Mouse (Mus musculus) gonadal fat pad, adult 2 months (tissue): ENCODE data around the gene Spib. TPM values are rescaled to one million over a fixed set of nuclear protein-coding genes. Genes with fewer than 3 reads are reported as not detected.

Experiments used
- DNase-seq: peaks from one replicate; pipeline ENCODE4 v3.0.0-alpha.2; 2012; ENCODE audit warnings: low read depth
- polyA plus RNA-seq: library from polyadenylated mRNA; depleted of rRNA; stranded (reverse); fragments of >200 nt; gene quantifications from 2 replicates; pipeline ENCODE4 v1.2.3, GENCODE M21; 2012; rRNA removed

Gene Spib
- polyA plus RNA-seq = 0.95 and 0.97 TPM in 2 replicates

DNA sequence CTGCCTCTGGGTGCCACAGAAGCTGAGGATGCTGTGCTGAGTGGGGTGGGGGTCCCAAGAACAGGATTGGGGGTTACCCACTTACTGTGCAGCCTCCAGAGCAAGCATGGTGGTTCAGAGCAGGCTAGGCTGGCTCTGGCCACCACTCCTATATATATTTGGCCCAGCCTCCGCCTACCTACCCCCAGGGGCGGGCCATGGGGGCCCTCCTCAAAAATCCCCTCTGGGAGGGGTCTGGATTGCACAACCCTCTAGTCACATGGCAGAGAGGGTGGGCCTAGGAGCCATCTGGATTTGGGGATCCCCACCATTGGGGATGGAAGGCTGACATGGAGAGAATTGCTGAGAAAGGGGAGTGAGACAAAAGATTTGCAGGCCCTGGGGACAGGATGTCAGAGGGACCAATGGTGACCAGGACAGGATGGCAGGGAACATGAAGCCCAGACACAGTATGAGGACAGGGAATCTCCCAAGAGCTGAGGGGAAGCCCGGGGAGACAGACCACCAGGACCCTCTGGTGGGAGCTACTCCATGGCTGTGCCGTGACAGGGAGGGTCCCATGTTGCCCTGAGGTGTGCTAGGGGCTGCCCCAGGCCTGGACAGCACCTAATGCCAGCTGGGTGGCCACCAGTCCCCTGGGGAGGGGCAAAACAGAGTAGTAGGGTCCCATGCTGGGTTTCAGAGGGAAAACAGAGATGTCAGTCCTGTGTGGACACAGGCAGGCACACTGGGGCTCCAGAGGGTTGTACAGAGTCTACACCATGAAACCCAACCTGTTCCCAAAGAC, at the start of gene Spib:
Gene Spib, minus strand, starts transcription at position 126 of the 787 bp plus-strand sequence.
- DNase-seq = no peak

DNA sequence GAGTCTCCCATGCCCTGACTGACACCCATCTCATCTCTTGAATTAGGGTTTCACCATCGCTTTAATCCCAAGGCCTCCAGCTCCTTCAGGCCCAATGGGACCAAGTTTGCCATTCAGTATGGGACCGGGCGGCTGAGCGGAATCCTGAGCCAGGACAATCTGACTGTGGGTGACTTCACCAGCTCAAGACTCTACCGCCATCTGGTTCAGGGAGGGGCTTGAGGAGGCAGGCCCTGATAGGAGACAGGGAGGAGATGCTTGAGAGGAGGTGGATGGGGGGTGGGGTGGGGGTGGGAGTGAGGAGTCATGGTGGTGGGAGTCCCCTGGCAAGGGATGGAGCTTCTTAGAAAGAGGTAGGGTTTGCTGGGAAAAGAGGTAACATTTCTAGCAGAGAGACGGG, 49.8 kb upstream of the Spib start:
- no peak for DNase-seq

DNA sequence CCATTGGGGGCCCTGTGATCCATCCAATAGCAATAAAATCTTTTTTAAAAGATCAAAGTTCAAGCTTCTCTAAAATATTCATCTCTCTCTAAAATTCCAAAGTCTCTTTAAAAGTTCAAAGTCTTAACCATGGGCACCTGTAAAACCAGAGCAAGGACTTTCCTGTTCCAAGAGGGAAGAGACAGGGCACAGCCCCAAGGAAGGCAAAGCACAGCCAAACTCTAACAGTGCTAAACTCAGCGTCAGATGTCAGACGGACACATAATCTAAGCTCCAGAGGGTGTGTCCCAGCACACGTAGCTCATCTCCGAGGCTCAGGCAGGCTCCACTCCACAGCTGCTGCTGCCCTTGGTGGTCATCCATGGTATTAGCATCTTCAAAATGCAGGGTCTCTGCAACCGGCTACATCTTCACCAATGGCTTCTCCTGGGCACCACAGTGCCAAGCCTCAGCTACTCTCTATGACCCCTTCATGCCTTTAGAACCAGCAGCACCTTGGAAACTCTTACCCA, 44.5 kb upstream of the Spib start:
- DNase-seq = no peak

DNA sequence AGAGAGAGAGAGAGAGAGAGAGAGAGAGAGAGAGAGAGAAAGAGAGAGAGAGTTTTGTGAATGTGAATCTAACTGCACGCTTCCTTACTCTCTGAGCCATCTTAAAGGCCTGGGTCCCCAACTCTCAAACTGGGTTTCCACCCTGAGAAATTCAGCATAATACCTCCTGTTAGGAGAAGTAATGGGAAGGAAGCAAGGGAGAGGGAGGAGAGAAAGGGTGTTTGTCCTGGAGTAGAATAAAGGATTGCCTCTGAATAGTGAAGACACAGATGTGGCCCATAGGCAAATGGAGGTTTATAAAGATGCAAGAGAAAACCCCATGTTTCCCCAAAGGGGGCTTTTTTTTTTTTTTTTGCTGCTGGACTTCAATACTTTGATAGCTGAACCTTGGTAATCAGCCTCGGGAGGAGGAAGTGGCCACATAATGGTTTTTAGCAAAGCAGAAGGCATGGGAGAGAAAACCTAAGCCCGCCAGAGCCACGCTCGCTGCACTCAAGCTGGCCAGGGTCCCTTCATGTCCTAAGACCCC, 41.1 kb upstream of the Spib start:
- DNase-seq = no peak

DNA sequence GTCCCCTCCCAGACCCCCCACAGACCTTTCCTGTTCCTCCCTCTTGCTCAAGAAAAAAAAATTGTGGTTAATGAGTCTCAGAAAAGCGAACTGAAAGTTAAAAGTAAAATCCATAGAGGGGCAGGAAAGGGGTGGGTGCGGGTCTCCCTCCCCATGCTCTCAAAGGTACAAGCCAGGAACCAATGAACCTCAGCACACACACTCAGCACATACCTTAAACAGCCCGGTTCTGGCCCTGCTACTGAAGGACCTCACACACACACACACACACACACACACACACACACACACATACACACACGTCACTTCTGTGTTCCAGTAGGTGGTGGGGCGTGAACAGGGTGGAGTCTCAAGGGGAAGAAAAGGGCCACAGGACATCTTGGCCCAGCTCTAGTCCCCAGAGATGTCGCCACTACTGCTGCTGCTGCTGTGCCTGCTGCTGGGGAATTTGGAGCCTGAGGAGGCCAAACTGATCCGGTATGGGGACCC, 40.4 kb upstream of the Spib start, which contains the start of gene Napsa:
Gene Napsa, plus strand, starts transcription at position 168 of the 489 bp plus-strand sequence.
- DNase-seq = no peak

DNA sequence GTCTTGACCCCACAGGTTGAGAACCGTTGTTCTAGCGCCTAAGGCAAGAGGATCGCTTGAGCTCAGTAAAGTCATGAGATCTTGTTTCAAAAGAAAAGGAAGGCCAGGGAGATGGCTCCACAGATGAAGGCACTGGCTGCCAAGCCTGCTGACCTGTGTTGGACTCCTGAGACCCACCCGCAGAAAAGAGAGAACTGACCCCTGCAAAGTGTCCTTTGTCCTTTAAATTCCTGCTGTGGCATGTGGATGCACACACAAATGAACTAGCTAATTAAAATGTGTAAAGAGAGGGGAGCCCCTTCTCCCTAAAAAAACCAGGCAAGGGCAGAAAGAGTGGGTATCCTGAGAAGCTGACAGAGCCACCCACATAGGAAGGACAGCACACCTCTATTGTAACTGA, 39.9 kb upstream of the Spib start:
- DNase-seq = no peak

DNA sequence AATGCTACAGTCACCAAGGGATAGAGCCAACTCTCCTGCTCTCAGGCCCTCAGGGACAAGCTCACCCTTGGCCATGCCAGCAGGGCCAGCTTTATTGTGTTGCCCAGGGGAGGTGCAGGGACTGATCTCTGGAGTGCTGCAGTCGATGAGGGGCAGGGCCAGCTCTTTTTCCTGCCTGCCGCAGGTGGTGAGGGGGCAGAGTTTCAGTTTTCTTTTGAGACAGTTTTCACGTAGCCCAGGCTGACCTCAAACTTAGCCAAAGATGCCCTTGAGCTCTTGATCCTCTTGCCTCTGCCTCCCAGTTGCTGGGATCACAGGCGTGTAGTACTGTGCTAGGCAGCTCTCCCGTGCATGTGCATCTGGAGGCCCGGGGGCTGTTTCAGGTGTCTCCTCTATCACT, 39.1 kb upstream of the Spib start:
- no peak for DNase-seq

DNA sequence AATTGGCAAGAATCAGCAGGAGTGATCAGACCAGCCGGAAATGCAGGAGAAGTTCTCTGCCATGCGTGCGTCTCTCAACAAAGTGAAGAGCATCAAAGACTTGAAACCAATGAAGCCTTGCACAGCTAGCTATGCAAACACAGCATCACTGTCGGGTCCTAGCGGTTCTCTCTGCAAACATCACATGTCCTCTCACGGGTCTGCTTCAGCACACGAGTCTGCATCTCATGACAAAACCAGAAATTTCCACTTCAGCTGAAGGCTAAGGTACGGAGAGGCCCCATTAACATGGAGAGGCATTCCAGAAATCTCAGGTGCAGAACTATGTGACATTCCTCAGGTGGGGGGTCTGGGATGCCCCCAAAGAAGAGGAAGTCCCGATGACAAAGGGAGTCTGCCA, 36.9 kb upstream of the Spib start:
- no peak for DNase-seq

DNA sequence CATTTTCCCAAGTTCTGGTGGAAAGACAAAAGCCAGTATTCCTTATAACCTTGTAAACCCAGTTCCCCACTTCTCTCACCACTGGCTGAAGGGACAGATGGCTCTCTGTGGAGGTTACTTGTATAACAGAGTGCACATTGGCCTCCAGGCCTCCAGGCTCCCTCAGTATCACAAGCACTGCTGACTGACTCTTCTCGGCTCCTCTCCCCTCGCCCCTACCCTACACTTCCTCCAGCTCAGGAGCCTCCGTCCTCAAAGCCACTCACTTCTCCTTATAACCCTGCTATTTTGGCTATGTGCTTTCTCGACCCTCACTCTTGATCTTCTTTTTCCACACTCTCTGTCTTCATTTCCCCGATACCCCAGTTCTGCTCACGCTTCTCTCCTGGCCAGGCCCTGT, 33.5 kb upstream of the Spib start:
- DNase-seq = no peak

DNA sequence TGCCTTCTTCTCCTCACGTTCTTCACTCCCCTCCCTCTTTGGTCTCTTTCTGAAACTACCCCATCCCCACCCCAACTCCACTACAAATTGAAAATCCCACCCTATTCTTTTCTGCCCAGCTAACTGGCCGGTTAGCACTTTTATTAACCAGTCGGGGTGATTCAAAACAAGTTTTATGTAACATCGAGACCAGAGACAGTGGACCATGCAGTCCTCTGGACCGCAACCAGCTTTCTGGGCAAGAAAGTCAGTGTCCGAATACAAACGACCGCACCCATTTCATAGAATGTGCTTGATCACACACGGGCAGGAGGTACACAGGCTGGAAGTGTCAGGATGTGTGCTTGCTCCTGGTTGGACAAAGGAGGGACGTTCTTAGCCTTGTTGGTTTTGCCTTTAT, 32.6 kb upstream of the Spib start:
- no peak for DNase-seq

DNA sequence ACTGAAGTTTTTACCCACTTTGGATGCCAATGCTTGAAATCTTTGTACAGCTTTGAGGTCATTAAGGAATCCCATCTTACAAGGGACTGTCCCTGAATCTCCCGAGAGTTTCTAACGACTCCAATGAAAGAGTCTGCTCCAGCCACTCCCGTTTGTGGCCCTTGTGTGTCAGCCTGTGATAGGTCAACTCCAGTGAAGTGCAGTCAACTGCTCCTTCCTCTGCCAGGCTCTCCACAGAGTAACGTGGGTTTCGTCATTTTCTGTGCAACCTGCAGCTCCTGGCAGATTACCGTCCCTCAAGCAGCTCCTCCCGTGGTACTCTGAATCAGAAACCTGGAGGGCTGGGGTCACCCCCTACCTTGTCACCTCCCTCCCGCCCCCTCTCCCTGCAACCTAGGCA, 31.4 kb upstream of the Spib start:
- no peak for DNase-seq

DNA sequence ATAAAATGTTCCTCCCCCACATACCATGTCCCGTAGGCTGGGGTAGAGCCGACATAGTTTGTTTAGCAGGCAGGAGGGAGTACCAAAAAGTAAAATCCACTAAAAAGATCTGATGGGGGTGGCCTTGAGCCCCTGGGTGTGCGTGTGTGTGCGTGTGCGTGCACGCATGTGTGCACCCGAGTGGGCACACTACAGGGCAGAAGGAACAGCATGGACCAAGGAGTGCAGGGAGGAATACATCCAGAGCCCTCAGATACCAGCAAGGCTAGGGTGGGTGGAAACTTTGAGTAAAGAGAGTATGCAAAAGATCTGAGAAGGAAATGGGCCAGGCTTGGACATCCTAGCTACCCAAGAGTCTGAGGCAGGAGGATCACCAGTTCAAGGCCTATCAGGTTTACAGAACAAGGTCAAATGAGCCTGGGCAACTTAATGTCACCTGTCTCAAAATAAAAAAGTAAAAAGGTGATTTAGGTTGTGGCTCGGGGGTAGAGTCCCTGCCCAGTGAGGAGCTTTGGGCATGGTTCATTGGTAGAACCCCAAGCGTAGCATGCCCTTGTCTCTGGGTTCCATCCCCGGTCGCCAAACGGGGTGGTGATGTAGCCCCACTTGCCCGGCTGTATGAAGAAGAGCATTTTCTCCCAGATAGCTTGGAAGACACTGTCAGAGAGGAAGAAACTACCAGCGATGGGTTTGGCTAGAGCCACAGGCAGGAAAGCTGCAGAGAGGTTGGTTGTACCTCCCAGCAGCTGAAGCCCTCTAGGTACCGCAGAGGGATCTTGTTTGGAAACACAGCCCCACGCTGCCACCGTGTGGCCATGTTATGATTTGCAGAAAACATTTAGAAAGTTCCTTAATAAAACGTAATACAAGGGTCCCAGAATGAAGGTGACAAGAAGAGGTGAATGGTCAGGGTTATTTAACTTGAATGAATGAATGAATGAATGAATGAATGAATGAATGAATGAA, 28.8 kb upstream of the Spib start:
- DNase-seq = no peak

DNA sequence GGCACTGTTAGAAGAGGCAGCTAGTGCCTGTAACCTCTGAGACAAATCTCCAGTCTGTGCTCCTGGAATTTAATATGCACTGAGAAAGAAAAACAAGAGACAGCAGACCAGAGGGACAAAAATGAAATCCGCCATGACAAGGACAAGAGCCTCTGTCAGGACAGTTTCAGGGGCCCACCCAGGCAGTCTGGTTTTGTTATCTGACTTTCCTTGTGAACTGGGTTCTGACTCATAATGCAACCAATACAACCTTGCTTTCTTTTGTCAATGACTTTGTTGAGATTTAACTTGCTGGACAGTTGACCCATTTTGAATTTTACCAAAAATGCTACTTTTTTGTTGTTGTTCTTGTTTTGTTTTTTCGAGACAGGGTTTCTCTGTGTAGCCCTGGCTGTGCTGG, 25.8 kb upstream of the Spib start:
- DNase-seq = no peak

DNA sequence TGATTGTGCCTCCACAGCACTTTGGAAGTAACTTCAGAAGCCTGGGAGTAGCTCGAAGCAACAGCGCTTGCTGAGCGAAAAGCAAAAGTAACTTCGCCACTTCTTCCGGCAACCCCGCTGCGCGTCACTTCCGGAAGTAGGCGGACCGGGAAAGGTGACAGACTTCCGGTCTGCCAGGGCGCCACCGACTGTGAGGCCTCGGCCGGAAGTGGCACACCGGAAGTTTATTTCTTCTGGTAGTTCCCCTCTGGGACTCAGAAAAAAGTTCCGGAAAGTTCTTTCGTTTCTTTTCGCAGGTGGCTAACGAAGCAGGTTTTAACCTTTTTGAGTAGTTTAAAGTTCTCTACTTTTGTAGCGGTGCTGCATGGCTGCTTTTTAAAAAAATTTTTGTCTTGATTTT, 22.0 kb upstream of the Spib start, which contains the start of gene Nr1h2:
Gene Nr1h2, minus strand, starts transcription at position 126 of the 400 bp plus-strand sequence.
- DNase-seq = peak; percentile 42

DNA sequence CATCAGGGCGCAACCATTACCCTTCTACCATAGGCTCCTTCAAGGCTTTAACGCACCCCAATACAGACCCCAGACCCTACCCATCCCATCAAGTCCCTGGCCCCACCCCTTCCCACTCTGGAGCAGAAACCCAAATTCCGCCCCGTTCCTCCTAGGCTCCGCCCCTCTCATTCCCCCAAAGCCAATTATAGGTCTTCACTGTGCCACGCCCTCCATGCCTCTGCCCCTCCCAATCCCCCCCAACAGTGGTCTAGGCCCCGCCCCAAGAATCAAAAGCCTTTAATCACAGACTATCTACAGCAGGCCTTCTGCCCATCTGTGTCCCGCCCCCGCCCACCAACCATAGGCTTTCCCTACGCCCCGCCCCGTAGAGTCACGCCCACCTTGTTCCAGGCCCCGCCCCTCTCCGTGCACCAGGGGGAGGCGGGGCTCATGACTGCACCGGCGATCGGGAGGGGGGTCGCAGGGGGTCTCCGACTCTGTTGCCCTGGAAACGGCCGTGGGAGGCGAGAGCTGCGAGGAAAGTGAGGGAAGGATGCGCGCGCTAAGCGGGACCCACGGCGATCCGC, 21.4 kb upstream of the Spib start:
- no peak for DNase-seq

DNA sequence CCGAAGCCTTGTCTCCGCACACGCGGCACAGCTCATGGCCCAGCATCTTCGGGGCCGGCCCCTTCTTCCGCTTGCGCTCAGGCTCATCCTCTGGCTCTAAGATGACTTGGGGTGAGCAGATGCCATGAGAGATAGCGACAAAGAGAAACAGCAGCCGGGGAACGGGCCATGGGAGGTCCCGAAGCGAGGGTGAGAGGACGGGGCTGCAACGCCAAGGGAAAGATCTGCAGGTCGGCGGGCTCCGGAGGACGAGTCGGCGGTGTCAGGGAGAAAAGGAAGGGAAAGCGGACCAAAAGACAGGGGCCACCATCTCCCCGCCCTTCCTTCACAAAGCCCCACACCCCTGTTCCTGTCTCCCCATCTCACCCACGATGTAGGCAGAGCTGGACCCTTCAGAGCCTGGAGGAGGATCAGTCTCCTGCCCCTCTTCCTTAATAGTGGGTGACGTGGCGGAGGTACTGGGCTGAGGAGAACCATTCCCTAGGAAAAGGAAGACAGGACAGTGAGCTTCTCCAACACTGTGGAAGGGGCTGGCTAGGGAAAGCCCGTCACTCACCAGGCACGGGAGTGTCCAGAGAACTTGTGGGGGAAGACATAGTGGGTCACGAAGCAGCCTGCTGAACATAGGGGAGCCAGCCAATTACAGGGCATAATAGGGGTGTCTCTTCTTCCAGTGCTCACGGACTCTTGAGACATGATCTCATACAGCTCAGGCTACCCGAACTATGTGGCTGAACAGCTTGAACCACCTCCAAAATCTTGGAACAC, 20.5 kb upstream of the Spib start:
- no peak for DNase-seq

DNA sequence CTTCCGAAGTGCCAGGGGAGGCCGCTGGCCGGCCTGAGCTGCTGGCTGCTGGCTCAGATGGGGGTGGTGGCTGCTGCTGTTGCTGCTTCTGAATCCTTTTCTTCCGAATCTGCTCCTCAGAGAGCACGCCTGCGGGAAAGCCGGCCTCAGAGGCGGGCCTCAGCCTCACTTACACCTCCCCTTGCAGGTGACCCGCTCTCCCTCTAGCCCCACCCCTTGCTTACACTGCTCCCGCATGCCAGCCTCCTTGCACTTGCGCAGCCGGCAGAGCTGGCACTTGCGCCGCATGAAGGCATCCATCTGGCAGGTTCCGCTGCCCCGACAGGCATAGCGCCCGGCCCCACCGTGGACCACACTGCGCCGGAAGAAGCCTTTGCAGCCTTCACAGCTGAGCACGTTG, 19.9 kb upstream of the Spib start:
- DNase-seq = no peak

DNA sequence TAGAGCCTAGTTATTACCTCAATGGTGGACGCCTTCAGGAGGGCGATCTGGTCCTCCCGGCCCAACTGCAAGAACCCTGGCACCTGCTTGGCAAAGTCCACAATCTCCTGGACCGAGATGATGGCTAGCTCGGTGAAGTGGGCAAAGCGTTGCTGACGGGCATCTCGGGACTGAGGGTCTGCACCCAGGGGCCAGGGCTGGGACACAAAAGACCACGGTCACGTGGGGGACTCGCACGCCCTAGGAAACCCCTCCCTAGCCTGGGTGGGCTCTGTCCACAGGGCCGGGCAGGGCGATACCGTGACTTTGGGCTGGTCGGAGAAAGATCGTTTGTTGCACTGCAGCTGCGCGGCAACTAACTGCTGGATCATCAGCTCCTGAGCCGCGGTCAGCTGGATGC, 19.4 kb upstream of the Spib start:
- DNase-seq = no peak

DNA sequence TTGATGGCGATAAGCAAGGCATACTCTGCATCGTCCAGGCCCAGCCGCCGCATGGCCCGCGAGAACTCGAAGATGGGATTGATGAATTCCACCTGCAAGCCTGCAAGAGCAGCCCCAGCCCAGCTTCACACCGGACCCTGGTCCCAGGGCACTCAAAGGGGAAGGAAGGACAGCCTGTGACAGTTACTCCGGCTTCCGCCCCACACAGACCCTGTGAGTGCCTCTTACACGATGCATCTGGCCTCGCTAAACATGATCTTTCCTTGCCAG, 18.5 kb upstream of the Spib start:
- no peak for DNase-seq

DNA sequence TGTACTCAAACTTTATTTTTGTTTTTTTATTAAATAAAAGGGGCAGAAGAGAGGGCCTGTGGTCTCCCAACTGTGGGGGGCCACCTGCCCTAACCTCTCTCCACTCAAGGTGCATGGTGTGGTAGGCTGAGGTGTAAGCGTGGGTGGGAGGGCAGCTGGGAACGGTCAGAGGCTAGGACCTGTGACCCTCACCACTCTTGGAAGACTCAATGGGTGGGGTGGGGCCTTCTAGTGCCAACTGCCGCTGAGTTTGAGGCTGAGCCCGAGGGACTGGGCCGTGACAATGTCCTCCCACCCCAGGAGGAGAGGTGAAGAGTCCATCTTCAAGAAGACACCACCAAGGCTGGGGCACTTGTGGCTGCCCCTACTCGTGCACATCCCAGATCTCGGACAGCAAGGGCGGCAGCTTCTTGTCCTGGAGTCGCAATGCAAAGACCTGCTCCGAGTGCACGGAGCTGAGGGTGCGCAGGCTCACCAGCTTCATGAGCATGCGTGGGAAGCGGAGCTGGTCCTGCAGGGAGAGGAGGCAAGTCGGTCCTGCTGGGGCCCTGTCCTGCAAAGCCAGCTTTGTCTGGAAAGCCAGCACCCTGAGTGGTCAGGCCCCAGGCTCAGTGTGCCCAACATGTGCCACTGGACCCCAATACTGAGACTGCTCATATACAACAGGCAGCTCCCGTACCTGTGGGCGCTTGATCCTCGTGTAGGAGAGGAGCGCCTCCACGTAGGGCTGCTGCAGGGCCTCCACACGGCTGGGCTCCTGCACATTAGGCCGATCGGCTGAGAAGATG, 17.9 kb upstream of the Spib start:
- DNase-seq = no peak
